Mouse (Mus musculus): Measurements from ENCODE around the gene Myom3. TPM values are rescaled to one million over a fixed set of nuclear protein-coding genes. Genes with fewer than 3 reads are reported as not detected.

Gene Myom3
- polyA plus RNA-seq, 1 experiment from 2014 or later: 1.3 TPM

GRCm38 (mm10) chr4:135780255-135780654 lies 20.7 kb downstream of the Myom3 start:
- peaks cover 7% of the 10 kb centered on the region; the same call in 1 of the 2 replicates for H3K4me1 ChIP-seq
- H3K9ac ChIP-seq: no peak overlapping the region
- H3K4me2 ChIP-seq (replicated peaks): no peak overlapping the region
- no peaks in the 10 kb centered on the region for H3K36me3 ChIP-seq
- H3K4me3 ChIP-seq: no peak overlapping the region
- no peaks in the 10 kb centered on the region for H3K9me3 ChIP-seq
- ATAC-seq (ENCODE audit: insufficient number of reproducible peaks, insufficient read depth, low FRiP score, low TSS enrichment): peak; percentile 61; the same call in 1 of the 2 replicates
- no peaks in the 10 kb centered on the region for H3K27me3 ChIP-seq
- no peak overlapping the region for H3K27ac ChIP-seq
- 43% methylated on average over 3 of the region's 3 CpGs for WGBS

GRCm38 (mm10) chr4:135781304-135781703 lies 21.8 kb downstream of the Myom3 start:
- no peaks in the 10 kb centered on the region for H3K9me3 ChIP-seq
- WGBS: 82% methylated on average over 5 of the region's 5 CpGs
- H3K36me3 ChIP-seq: no peaks in the 10 kb centered on the region
- H3K27me3 ChIP-seq: no peaks in the 10 kb centered on the region
- H3K4me2 ChIP-seq (replicated peaks): no peak overlapping the region
- H3K9ac ChIP-seq: no peak overlapping the region
- peaks cover 7% of the 10 kb centered on the region; the same call in 1 of the 2 replicates for H3K4me1 ChIP-seq
- no peak for ATAC-seq (ENCODE audit: insufficient number of reproducible peaks, insufficient read depth, low FRiP score, low TSS enrichment)
- H3K27ac ChIP-seq: no peak overlapping the region
- H3K4me3 ChIP-seq: no peak overlapping the region

GRCm38 (mm10) chr4:135786581-135786980 lies 27.1 kb downstream of the Myom3 start:
- Histone ChIP-seq H3K4me3 (no peak overlapping the region), H3K9me3 (no peaks in the 10 kb centered on the region), H3K9ac (no peak overlapping the region), H3K27ac (no peak overlapping the region), H3K36me3 (no peaks in the 10 kb centered on the region), H3K4me1 (no peaks in the 10 kb centered on the region), H3K27me3 (no peaks in the 10 kb centered on the region), H3K4me2 (replicated peaks) (no peak overlapping the region)
- no peak for ATAC-seq (ENCODE audit: insufficient number of reproducible peaks, insufficient read depth, low FRiP score, low TSS enrichment)
- WGBS: 76% methylated on average over 5 of the region's 5 CpGs

GRCm38 (mm10) chr4:135787271-135787670 lies 27.8 kb downstream of the Myom3 start:
- H3K9me3 ChIP-seq: no peaks in the 10 kb centered on the region
- no peak for ATAC-seq (ENCODE audit: insufficient number of reproducible peaks, insufficient read depth, low FRiP score, low TSS enrichment)
- no peak overlapping the region for H3K4me2 ChIP-seq (replicated peaks)
- H3K27ac ChIP-seq: no peak overlapping the region
- H3K4me3 ChIP-seq: no peak overlapping the region
- H3K36me3 ChIP-seq: no peaks in the 10 kb centered on the region
- WGBS: 79% methylated on average over 6 of the region's 6 CpGs
- H3K4me1 ChIP-seq: no peaks in the 10 kb centered on the region
- H3K9ac ChIP-seq: no peak overlapping the region
- no peaks in the 10 kb centered on the region for H3K27me3 ChIP-seq

GRCm38 (mm10) chr4:135789135-135789534 lies 29.6 kb downstream of the Myom3 start:
- H3K4me2 ChIP-seq (replicated peaks): no peak overlapping the region
- no peak overlapping the region for H3K4me3 ChIP-seq
- H3K9ac ChIP-seq: no peak overlapping the region
- 0 out of 2 replicates have a peak, but pooled peaks cover 3% of the 10 kb centered on the region for H3K9me3 ChIP-seq
- H3K4me1 ChIP-seq: no peaks in the 10 kb centered on the region
- WGBS: 68% methylated on average over 2 of the region's 2 CpGs
- H3K27ac ChIP-seq: no peak overlapping the region
- no peak for ATAC-seq (ENCODE audit: insufficient number of reproducible peaks, insufficient read depth, low FRiP score, low TSS enrichment)
- no peaks in the 10 kb centered on the region for H3K27me3 ChIP-seq
- H3K36me3 ChIP-seq: no peaks in the 10 kb centered on the region

GRCm38 (mm10) chr4:135792821-135793220 lies 33.3 kb downstream of the Myom3 start:
- Histone ChIP-seq H3K27me3 (no peaks in the 10 kb centered on the region), H3K4me3 (no peak overlapping the region), H3K27ac (no peak overlapping the region), H3K9ac (no peak overlapping the region), H3K9me3 (0 out of 2 replicates have a peak, but pooled peaks cover 3% of the 10 kb centered on the region), H3K4me1 (no peaks in the 10 kb centered on the region), H3K4me2 (replicated peaks) (no peak overlapping the region), H3K36me3 (no peaks in the 10 kb centered on the region)
- WGBS: 92% methylated on average over 5 of the region's 5 CpGs
- ATAC-seq (ENCODE audit: insufficient number of reproducible peaks, insufficient read depth, low FRiP score, low TSS enrichment): no peak

GRCm38 (mm10) chr4:135797931-135798330 lies 38.4 kb downstream of the Myom3 start:
- Histone ChIP-seq H3K4me2 (replicated peaks) (no peak overlapping the region), H3K9ac (no peak overlapping the region)
- no peak for ATAC-seq (ENCODE audit: insufficient number of reproducible peaks, insufficient read depth, low FRiP score, low TSS enrichment)

GRCm38 (mm10) chr4:135801543-135801942 lies 42.0 kb downstream of the Myom3 start:
- ATAC-seq (ENCODE audit: insufficient number of reproducible peaks, insufficient read depth, low FRiP score, low TSS enrichment): 0 out of 2 replicates have a peak, but pooled peaks have one; percentile 8
- Histone ChIP-seq H3K4me1 (no peaks in the 10 kb centered on the region), H3K27me3 (no peaks in the 10 kb centered on the region), H3K4me3 (no peak overlapping the region), H3K4me2 (replicated peaks) (no peak overlapping the region), H3K9me3 (no peaks in the 10 kb centered on the region), H3K36me3 (no peaks in the 10 kb centered on the region), H3K27ac (no peak overlapping the region), H3K9ac (no peak overlapping the region)
- 22% methylated on average over 8 of the region's 8 CpGs for WGBS

More at GRCm38 (mm10) chr4:135797931-135798330, 38.4 kb downstream of the Myom3 start:
- Histone ChIP-seq H3K4me1 (no peaks in the 10 kb centered on the region), H3K9me3 (no peaks in the 10 kb centered on the region), H3K4me3 (no peak overlapping the region), H3K36me3 (no peaks in the 10 kb centered on the region), H3K27ac (no peak overlapping the region), H3K27me3 (no peaks in the 10 kb centered on the region)
- WGBS: 30% methylated on average over 11 of the region's 11 CpGs

- H3K36me3 ChIP-seq: no peaks in the 10 kb centered on the region
- H3K27me3 ChIP-seq: no peaks in the 10 kb centered on the region
- no peaks in the 10 kb centered on the region for H3K4me1 ChIP-seq
- H3K9ac ChIP-seq: no peak overlapping the region
- H3K4me3 ChIP-seq: no peak overlapping the region
- no peaks in the 10 kb centered on the region for H3K9me3 ChIP-seq
- no peak for ATAC-seq (ENCODE audit: insufficient number of reproducible peaks, insufficient read depth, low FRiP score, low TSS enrichment)
- 61% methylated on average over 4 of the region's 4 CpGs for WGBS
- H3K27ac ChIP-seq: no peak overlapping the region
- H3K4me2 ChIP-seq (replicated peaks): no peak overlapping the region
Measured at GRCm38 (mm10) chr4:135803299-135803698, 43.8 kb downstream of the Myom3 start.

- Histone ChIP-seq H3K9me3 (no peaks in the 10 kb centered on the region), H3K4me2 (replicated peaks) (no peak overlapping the region), H3K4me3 (no peak overlapping the region), H3K27me3 (no peaks in the 10 kb centered on the region), H3K27ac (no peak overlapping the region), H3K36me3 (no peaks in the 10 kb centered on the region), H3K9ac (no peak overlapping the region), H3K4me1 (no peaks in the 10 kb centered on the region)
- ATAC-seq (ENCODE audit: insufficient number of reproducible peaks, insufficient read depth, low FRiP score, low TSS enrichment): no peak
- 76% methylated on average over 5 of the region's 5 CpGs for WGBS
Measured at GRCm38 (mm10) chr4:135804169-135804568, 44.7 kb downstream of the Myom3 start.

GRCm38 (mm10) chr4:135814896-135815295 lies 55.4 kb downstream of the Myom3 start:
- no peak overlapping the region for H3K4me3 ChIP-seq
- H3K27ac ChIP-seq: no peak overlapping the region
- no peaks in the 10 kb centered on the region for H3K36me3 ChIP-seq
- H3K4me1 ChIP-seq: no peaks in the 10 kb centered on the region
- WGBS: 79% methylated on average over 7 of the region's 7 CpGs
- ATAC-seq (ENCODE audit: insufficient number of reproducible peaks, insufficient read depth, low FRiP score, low TSS enrichment): no peak
- H3K9ac ChIP-seq: no peak overlapping the region
- 0 out of 2 replicates have a peak, but pooled peaks cover 3% of the 10 kb centered on the region for H3K9me3 ChIP-seq
- H3K4me2 ChIP-seq (replicated peaks): no peak overlapping the region
- H3K27me3 ChIP-seq: no peaks in the 10 kb centered on the region

- H3K36me3 ChIP-seq: no peaks in the 10 kb centered on the region
- no peak overlapping the region for H3K27ac ChIP-seq
- no peaks in the 10 kb centered on the region for H3K4me1 ChIP-seq
- WGBS: 50% methylated on average over 12 of the region's 12 CpGs
- no peaks in the 10 kb centered on the region for H3K27me3 ChIP-seq
- no peak for ATAC-seq (ENCODE audit: insufficient number of reproducible peaks, insufficient read depth, low FRiP score, low TSS enrichment)
- H3K9me3 ChIP-seq: 0 out of 2 replicates have a peak, but pooled peaks cover 3% of the 10 kb centered on the region
- no peak overlapping the region for H3K4me3 ChIP-seq
- no peak overlapping the region for H3K4me2 ChIP-seq (replicated peaks)
- no peak overlapping the region for H3K9ac ChIP-seq
Measured at GRCm38 (mm10) chr4:135816905-135817622, 57.5 kb downstream of the Myom3 start.

Data from embryonic facial prominence, embryonic 12.5 days (tissue).